Mouse (Mus musculus) kidney, postnatal 0 days (tissue): ENCODE results near the gene Jmjd4. TPM values are rescaled to one million over a fixed set of nuclear protein-coding genes. Genes with fewer than 3 reads are reported as not detected.

Source experiments
- ATAC-seq: fragments of 200-750 bp; cut with Nextera tagmentation; replicated peaks from 2 replicates; pipeline ENCODE4 v1.8.0; 2017; ENCODE audit warnings: low read depth, moderate number of reproducible peaks, moderate TSS enrichment, moderate library complexity; ENCODE audit not compliant: low FRiP score
- DNase-seq: peaks from one replicate; pipeline ENCODE4 v3.0.0-alpha.2; 2016; ENCODE audit warnings: low spot score
- H3K27ac ChIP-seq: fragments of 300-500 bp; sonication (generic); 2 replicates; pipeline ENCODE4 v1.5.1; 2014; ENCODE audit warnings: mild to moderate bottlenecking
- H3K27me3 ChIP-seq: fragments of 300-500 bp; sonication (generic); 2 replicates; pipeline ENCODE4 v1.6.1; 2014; ENCODE audit warnings: low read length, mixed read lengths; ENCODE audit not compliant: insufficient read depth
- H3K36me3 ChIP-seq: fragments of 300-500 bp; sonication (generic); 2 replicates; pipeline ENCODE4 v1.6.1; 2014; ENCODE audit warnings: low read length, mixed read lengths; ENCODE audit not compliant: insufficient read depth
- H3K4me1 ChIP-seq: fragments of 300-500 bp; sonication (generic); replicated peaks from 2 replicates; pipeline ENCODE4 v1.6.1; 2014; ENCODE audit warnings: antibody characterized with exemption, low read length, mixed read lengths; ENCODE audit not compliant: insufficient read depth
- H3K4me2 ChIP-seq: fragments of 300-500 bp; sonication (generic); 2 replicates; pipeline ENCODE4 v1.6.1; 2014; ENCODE audit warnings: mild to moderate bottlenecking, low read length, moderate library complexity, mixed read lengths
- H3K4me3 ChIP-seq: fragments of 300-500 bp; sonication (generic); replicated peaks from 2 replicates; pipeline ENCODE4 v1.5.1; 2014; ENCODE audit warnings: low read depth, low read length
- H3K9ac ChIP-seq: fragments of 300-500 bp; sonication (generic); 2 replicates; pipeline ENCODE4 v1.6.1; 2014; ENCODE audit warnings: low read depth, low read length
- H3K9me3 ChIP-seq: fragments of 300-500 bp; sonication (generic); replicated peaks from 2 replicates; pipeline ENCODE4 v1.6.1; 2016; ENCODE audit warnings: low read length, inconsistent platforms, mixed read lengths
- CTCF ChIP-seq: IDR thresholded peaks from 2 replicates; pipeline ENCODE4 v1.5.1; 2016; ENCODE audit warnings: antibody characterized with exemption, low read depth, mild to moderate bottlenecking, moderate library complexity
- WGBS: fragments of 180-500 bp; shearing (Covaris S2); extraction: QIAGEN DNeasy Blood & Tissue Kit; methylation state at CpG from one replicate; pipeline ENCODE4 v1.1.7; 2014; 5-methylcytosine and 5-hydroxymethylcytosine counted together
- polyA plus RNA-seq: library from polyadenylated mRNA; unstranded; fragments of >200 nt; fragmentation: Nextera tagmentation; extraction: Ambion mirVana; gene quantifications from 2 replicates; pipeline ENCODE4 v1.2.1, GENCODE M21; 2015

The Jmjd4 gene
- polyA plus RNA-seq, 1 experiment from 2014 or later: 9.2 TPM

GRCm38 (mm10) chr11:59418708-59419107, 31.1 kb upstream of the Jmjd4 start:
- peaks cover 14% of the 10 kb centered on the region; the same call in 1 of the 2 replicates for H3K36me3 ChIP-seq
- peak; percentile 68 for DNase-seq

GRCm38 (mm10) chr11:59421436-59421835, 28.4 kb upstream of the Jmjd4 start:
- ATAC-seq (no peak), DNase-seq (no peak)
- H3K9me3 ChIP-seq: no peaks in the 10 kb centered on the region
- H3K4me3 ChIP-seq: no peak overlapping the region
- H3K36me3 ChIP-seq: peaks cover 22% of the 10 kb centered on the region; the same call in 1 of the 2 replicates
- H3K4me1 ChIP-seq: no peaks in the 10 kb centered on the region
- no peak for TF ChIP-seq CTCF
- H3K9ac ChIP-seq: no peak overlapping the region
- no peak overlapping the region for H3K27ac ChIP-seq
- WGBS: 75% methylated on average over 8 of the region's 8 CpGs
- no peak overlapping the region for H3K4me2 ChIP-seq
- H3K27me3 ChIP-seq: no peaks in the 10 kb centered on the region

More at GRCm38 (mm10) chr11:59418708-59419107, 31.1 kb upstream of the Jmjd4 start:
- Histone ChIP-seq H3K9me3 (no peaks in the 10 kb centered on the region), H3K27ac (no peak overlapping the region), H3K27me3 (no peaks in the 10 kb centered on the region), H3K4me2 (no peak overlapping the region), H3K9ac (no peak overlapping the region), H3K4me3 (no peak overlapping the region), H3K4me1 (no peaks in the 10 kb centered on the region)
- TF ChIP-seq CTCF: no peak
- 51% methylated on average over 5 of the region's 5 CpGs for WGBS
- ATAC-seq: no peak

GRCm38 (mm10) chr11:59421967-59422366, 27.9 kb upstream of the Jmjd4 start:
- DNase-seq: peak; percentile 27
- H3K27ac ChIP-seq: no peak overlapping the region
- 96% methylated on average over 2 of the region's 2 CpGs for WGBS

GRCm38 (mm10) chr11:59423010-59423588, 26.7 kb upstream of the Jmjd4 start:
- H3K4me3 ChIP-seq: no peak overlapping the region
- ATAC-seq (no peak), DNase-seq (no peak)
- H3K27ac ChIP-seq: no peak overlapping the region
- no peaks in the 10 kb centered on the region for H3K27me3 ChIP-seq
- H3K9ac ChIP-seq: no peak overlapping the region
- no peaks in the 10 kb centered on the region for H3K9me3 ChIP-seq
- TF ChIP-seq CTCF: no peak
- H3K4me2 ChIP-seq: no peak overlapping the region
- peaks cover 31% of the 10 kb centered on the region for H3K36me3 ChIP-seq
- no peaks in the 10 kb centered on the region for H3K4me1 ChIP-seq
- WGBS: 76% methylated on average over 5 of the region's 5 CpGs

More at GRCm38 (mm10) chr11:59421967-59422366, 27.9 kb upstream of the Jmjd4 start:
- H3K36me3 ChIP-seq: peaks cover 24% of the 10 kb centered on the region; the same call in 1 of the 2 replicates
- no peaks in the 10 kb centered on the region for H3K27me3 ChIP-seq
- no peaks in the 10 kb centered on the region for H3K9me3 ChIP-seq
- H3K4me3 ChIP-seq: no peak overlapping the region
- TF ChIP-seq CTCF: no peak
- no peak for ATAC-seq
- no peak overlapping the region for H3K4me2 ChIP-seq
- H3K9ac ChIP-seq: no peak overlapping the region
- H3K4me1 ChIP-seq: no peaks in the 10 kb centered on the region

- Histone ChIP-seq H3K4me2 (no peak overlapping the region), H3K27me3 (no peaks in the 10 kb centered on the region), H3K9ac (no peak overlapping the region), H3K9me3 (no peaks in the 10 kb centered on the region), H3K4me3 (no peak overlapping the region), H3K36me3 (peaks cover 28% of the 10 kb centered on the region), H3K27ac (no peak overlapping the region), H3K4me1 (no peaks in the 10 kb centered on the region)
- ATAC-seq (no peak; the same call in 1 of the 2 replicates), DNase-seq (peak; percentile 67)
- peak; percentile 68 for TF ChIP-seq CTCF
- 51% methylated on average over 7 of the region's 7 CpGs for WGBS
Measured at GRCm38 (mm10) chr11:59425671-59426101, 24.2 kb upstream of the Jmjd4 start.

- Histone ChIP-seq H3K9me3 (no peaks in the 10 kb centered on the region), H3K4me3 (no peak overlapping the region), H3K27me3 (no peaks in the 10 kb centered on the region), H3K4me1 (no peaks in the 10 kb centered on the region), H3K36me3 (peaks cover 26% of the 10 kb centered on the region), H3K27ac (no peak overlapping the region), H3K9ac (no peak overlapping the region), H3K4me2 (no peak overlapping the region)
- no peak for ATAC-seq
- TF ChIP-seq CTCF: no peak
- DNase-seq: no peak
- 85% methylated on average over 9 of the region's 9 CpGs for WGBS
Measured at GRCm38 (mm10) chr11:59428057-59428660, 21.7 kb upstream of the Jmjd4 start.
